Mouse (Mus musculus) heart, embryonic 14.5 days (tissue): Measurements from ENCODE around the gene Cxcr5. TPM values are rescaled to one million over a fixed set of nuclear protein-coding genes. Genes with fewer than 3 reads are reported as not detected.
A peak's percentile ranks its signal among the peaks of the same experiment; 100 is the strongest.

Experiments used
- ATAC-seq: fragments of 200-750 bp; cut with Nextera tagmentation; 2 replicates; pipeline ENCODE4 v1.8.0; 2017; ENCODE audit warnings: low read depth, moderate TSS enrichment; ENCODE audit not compliant: insufficient number of reproducible peaks, insufficient read depth, low FRiP score
- H3K27ac ChIP-seq, 2 experiments: fragments of 200-500 bp in 1 of 2; fragments of 300-500 bp in 1 of 2; sonication (generic) in 1 of 2; replicated peaks in 1 of 2; 2 replicates each; pipeline ENCODE4 v1.5.1; 2012 to 2014; ENCODE audit warnings: low read depth in 2 of 2, low read length in 2 of 2, control low read depth in 1 of 2, mild to moderate bottlenecking in 1 of 2, mixed read lengths in 1 of 2; ENCODE audit not compliant: control insufficient read depth in 1 of 2, insufficient read depth in 1 of 2
- H3K27me3 ChIP-seq: fragments of 300-500 bp; sonication (generic); 2 replicates; pipeline ENCODE4 v1.6.1; 2014; ENCODE audit warnings: mild to moderate bottlenecking, low read length, control low read depth; ENCODE audit not compliant: control insufficient read depth, insufficient read depth
- H3K36me3 ChIP-seq: fragments of 300-500 bp; sonication (generic); 2 replicates; pipeline ENCODE4 v1.6.1; 2014; ENCODE audit warnings: mild to moderate bottlenecking, control low read depth, low read length, mixed read lengths; ENCODE audit not compliant: control insufficient read depth, insufficient read depth
- H3K4me1 ChIP-seq, 2 experiments: fragments of 200-500 bp in 1 of 2; fragments of 300-500 bp in 1 of 2; sonication (generic) in 1 of 2; 2 replicates each; pipeline ENCODE4 v1.6.1; 2012 to 2014; ENCODE audit warnings: low read length in 2 of 2, control low read depth in 1 of 2, mixed read lengths in 1 of 2; ENCODE audit not compliant: control insufficient read depth in 2 of 2, insufficient read depth in 2 of 2
- H3K4me2 ChIP-seq: fragments of 300-500 bp; sonication (generic); 2 replicates; pipeline ENCODE4 v1.6.1; 2014; ENCODE audit warnings: mild to moderate bottlenecking, low read length
- H3K4me3 ChIP-seq, 2 experiments: fragments of 200-500 bp in 1 of 2; fragments of 300-500 bp in 1 of 2; sonication (generic) in 1 of 2; 2 replicates each; pipeline ENCODE4 v1.5.1; 2012 to 2014; ENCODE audit warnings: low read length in 2 of 2, mild to moderate bottlenecking in 2 of 2, control low read depth in 1 of 2, low read depth in 1 of 2, moderate library complexity in 1 of 2; ENCODE audit not compliant: control insufficient read depth in 1 of 2, insufficient read depth in 1 of 2
- H3K9ac ChIP-seq: fragments of 300-500 bp; sonication (generic); 2 replicates; pipeline ENCODE4 v1.6.1; 2014; ENCODE audit warnings: mild to moderate bottlenecking, low read length
- H3K9me3 ChIP-seq: fragments of 300-500 bp; sonication (generic); 2 replicates; pipeline ENCODE4 v1.6.1; 2016; ENCODE audit warnings: low read length, control low read depth; ENCODE audit not compliant: control insufficient read depth
- WGBS: fragments of 180-500 bp; shearing (Covaris S2); extraction: QIAGEN DNeasy Blood & Tissue Kit; methylation state at CpG from one replicate; pipeline ENCODE4 v1.1.7; 2014; 5-methylcytosine and 5-hydroxymethylcytosine counted together
- polyA plus RNA-seq: library from polyadenylated mRNA; unstranded; fragments of >200 nt; fragmentation: Nextera tagmentation; extraction: Ambion mirVana; gene quantifications from 2 replicates; pipeline ENCODE4 v1.2.1, GENCODE M21; 2014

Cxcr5 gene
- polyA plus RNA-seq, 1 experiment from 2014 or later, result not detected

DNA sequence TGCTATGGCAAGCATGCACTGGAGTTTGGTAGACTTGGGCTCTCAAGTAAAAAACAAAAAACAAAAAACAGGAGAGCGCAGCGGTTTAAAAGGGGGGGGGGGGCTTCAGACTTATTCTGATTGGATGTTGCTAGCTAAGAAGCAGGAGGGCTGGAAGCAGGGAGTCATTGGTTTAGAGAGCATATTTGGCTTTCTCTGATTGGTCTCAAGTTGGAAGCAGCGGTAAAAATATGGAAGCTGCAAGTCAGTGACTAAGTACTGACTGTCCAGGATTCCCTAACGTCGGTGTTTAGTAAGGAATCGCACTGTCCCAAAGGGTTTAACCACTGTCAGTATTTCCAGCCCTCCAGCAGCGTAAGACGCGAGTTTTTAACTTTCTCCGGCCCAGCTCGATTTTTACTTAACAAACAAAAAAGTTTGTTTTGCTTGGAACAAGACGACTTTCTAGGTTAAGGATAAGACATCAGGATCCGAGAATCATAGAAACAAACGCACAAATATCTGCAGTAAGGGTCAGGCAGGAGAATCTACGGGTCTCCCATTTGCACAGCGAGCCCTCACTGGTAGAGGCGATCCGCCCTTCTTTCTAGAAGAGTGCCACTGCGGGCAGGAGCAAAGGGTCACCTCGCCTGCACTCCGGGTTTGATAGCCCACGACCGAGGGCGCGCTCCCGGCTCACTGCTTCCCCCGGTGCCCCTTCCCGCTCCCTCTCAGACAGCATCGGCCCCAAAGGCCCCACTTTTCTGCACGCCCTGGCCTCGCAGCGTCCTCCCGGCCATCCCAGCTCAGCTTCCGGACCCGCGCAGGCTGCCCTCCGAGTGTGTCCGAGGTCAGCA lies 42.0 kb upstream of the Cxcr5 start:
- no peaks in the 10 kb centered on the region for H3K9me3 ChIP-seq
- peak overlapping the region; percentile 100 for H3K9ac ChIP-seq
- WGBS, result under 1% methylated on average over 38 of the region's 38 CpGs
- H3K4me1 ChIP-seq, result peaks cover 9 to 38% of the 10 kb centered on the region in 2 experiments
- H3K4me2 ChIP-seq, result peak overlapping the region; percentile 75
- peak; percentile 37 for ATAC-seq
- peaks cover 18% of the 10 kb centered on the region for H3K36me3 ChIP-seq
- peak overlapping the region; percentile 88 to 99 for H3K4me3 ChIP-seq
- peak overlapping the region; percentile 96 to 99 for H3K27ac ChIP-seq
- H3K27me3 ChIP-seq, result no peaks in the 10 kb centered on the region

DNA sequence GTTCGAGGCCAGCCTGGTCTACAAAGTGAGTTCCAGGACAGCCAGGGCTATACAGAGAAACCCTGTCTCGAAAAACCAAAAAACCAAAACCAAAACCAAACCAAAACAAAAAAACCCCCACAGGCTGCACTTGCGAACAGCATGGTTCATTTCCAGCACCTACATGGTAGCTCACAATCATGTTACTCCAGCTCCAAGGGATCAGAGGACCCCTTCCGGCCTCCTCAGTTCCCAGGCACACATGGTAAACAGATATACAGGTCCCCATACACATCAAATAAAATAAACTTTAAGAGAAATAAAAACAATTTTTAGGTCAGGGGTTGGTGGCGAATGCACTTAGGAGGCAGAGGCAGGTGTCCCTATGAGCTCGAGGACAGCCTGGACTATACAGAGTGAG lies 41.1 kb upstream of the Cxcr5 start:
- peak overlapping the region; percentile 1 to 99; a peak in 3 of 4 replicates for H3K4me3 ChIP-seq
- peak overlapping the region; percentile 61 for H3K9ac ChIP-seq
- peak overlapping the region; percentile 21 to 99; a peak in 3 of 4 replicates for H3K27ac ChIP-seq
- H3K4me2 ChIP-seq, result peak overlapping the region; percentile 75
- no peak for ATAC-seq
- H3K4me1 ChIP-seq, result peaks cover 9 to 34% of the 10 kb centered on the region in 2 experiments
- H3K27me3 ChIP-seq, result no peaks in the 10 kb centered on the region
- WGBS, result 68% methylated on average over 6 of the region's 6 CpGs
- H3K36me3 ChIP-seq, result peaks cover 9% of the 10 kb centered on the region
- no peaks in the 10 kb centered on the region for H3K9me3 ChIP-seq

DNA sequence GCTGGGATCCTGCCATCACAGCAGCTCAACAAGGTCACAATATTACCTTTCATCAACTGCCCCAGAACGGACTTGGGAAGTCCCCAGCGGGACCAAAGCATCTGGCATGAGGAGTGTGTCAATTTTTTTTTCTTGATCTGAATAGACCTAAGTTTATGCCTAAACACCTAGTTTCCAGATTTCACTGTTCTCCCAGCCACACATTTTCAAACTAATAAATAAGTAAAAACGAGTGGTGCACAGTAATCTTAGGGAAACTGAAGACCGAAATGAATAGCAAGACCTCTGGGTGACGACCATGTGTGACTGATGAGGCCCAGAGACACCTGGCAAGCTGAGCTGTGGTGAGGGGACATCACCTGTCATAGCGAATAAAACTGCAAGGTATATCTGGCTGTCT lies 39.1 kb upstream of the Cxcr5 start:
- 76% methylated on average over 6 of the region's 6 CpGs for WGBS

DNA sequence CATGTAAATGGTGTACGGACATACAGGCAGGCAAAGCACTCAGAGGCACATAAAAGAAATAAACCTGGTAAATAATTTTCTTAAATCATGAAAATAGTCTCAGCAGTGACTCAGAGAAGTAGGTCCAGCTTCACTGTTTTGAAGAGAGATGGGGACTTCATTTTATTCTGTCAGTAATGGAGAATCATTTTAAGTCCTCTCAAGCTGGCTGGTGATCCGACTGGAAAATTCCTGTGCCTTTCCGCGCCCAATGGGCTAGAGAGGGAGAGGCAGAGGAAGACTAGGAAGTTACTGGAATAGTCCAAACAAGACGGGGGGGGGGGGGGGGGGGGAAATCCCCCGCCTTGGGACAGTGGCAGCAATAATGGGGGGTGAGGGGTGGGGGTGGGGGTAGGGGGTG lies 37.9 kb upstream of the Cxcr5 start:
- H3K4me2 ChIP-seq, result peak overlapping the region; percentile 74
- no peaks in the 10 kb centered on the region for H3K36me3 ChIP-seq
- H3K4me3 ChIP-seq, result peak overlapping the region; percentile 18 to 26; a peak in 3 of 4 replicates
- peak overlapping the region; percentile 61 for H3K9ac ChIP-seq
- WGBS, result 11% methylated on average over 5 of the region's 6 CpGs
- no peak overlapping the region for H3K27ac ChIP-seq
- peaks cover 9 to 24% of the 10 kb centered on the region in 2 experiments for H3K4me1 ChIP-seq
- no peaks in the 10 kb centered on the region for H3K27me3 ChIP-seq
- ATAC-seq, result no peak
- no peaks in the 10 kb centered on the region for H3K9me3 ChIP-seq

More for the DNA sequence above, 39.1 kb upstream of the Cxcr5 start:
- Histone ChIP-seq H3K27me3 (no peaks in the 10 kb centered on the region), H3K9ac (no peak overlapping the region), H3K4me1 (peaks cover 9 to 24% of the 10 kb centered on the region in 2 experiments), H3K4me3 (no peak overlapping the region), H3K27ac (no peak overlapping the region), H3K4me2 (no peak overlapping the region), H3K9me3 (no peaks in the 10 kb centered on the region), H3K36me3 (no peaks in the 10 kb centered on the region)
- no peak for ATAC-seq

DNA sequence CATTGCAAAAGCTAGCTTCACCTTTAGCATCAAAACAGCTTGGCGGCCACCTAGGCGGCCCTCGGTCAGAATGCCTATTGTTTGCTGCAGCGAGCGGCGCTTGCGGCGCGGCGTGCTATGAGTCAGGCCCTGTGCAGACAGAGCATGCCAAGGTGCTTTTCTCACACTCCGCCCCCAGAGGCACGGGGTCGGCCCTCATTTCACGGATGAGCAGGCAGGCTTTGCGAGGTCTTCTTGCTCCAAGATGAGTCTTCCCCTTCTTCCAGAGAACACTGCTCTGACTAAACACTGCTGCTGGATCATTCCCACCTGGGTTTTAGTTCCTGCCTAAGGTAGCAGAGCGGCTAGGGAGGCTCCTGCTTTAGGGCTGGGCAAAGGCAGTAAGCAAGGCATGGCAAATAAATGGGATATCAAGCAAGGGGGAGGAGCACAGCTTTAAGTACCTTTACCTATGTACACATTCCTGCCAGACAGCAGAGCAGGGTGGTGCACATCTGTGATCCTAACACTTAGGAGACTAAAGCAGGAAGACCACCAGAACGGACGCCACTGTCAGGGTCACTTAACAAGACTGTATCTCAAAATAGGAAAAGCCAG lies 37.3 kb upstream of the Cxcr5 start:
- H3K4me2 ChIP-seq, result peak overlapping the region; percentile 74
- H3K9me3 ChIP-seq, result no peaks in the 10 kb centered on the region
- peak overlapping the region; percentile 61 for H3K9ac ChIP-seq
- H3K4me1 ChIP-seq, result peaks cover 9 to 24% of the 10 kb centered on the region in 2 experiments
- WGBS, result 3% methylated on average over 18 of the region's 18 CpGs
- H3K4me3 ChIP-seq, result peak overlapping the region; percentile 26 to 33
- H3K27ac ChIP-seq, result 0 out of 4 replicates have a peak overlapping the region, but pooled peaks have one; percentile 2 to 28
- no peaks in the 10 kb centered on the region for H3K36me3 ChIP-seq
- ATAC-seq, result no peak
- H3K27me3 ChIP-seq, result no peaks in the 10 kb centered on the region

DNA sequence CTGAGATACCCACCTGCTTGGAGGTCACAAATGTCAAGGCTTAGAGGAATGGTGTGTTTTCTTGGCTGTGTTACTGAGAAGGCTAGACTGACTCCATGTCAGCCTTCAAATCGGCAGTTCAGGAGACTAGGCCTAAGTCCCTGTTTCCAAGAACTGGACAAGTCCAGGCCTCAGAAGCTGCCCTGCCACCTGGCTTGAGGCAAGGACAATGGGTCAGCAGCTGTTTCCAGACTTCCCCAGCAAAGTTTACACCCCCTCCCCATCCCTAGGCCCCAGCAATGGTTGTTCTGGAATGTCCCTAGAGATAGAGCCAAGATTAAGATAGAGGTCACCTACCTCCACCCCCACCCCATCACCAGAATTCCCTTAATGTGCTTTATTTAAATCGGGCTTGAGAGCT lies 36.1 kb upstream of the Cxcr5 start:
- Histone ChIP-seq H3K9me3 (no peaks in the 10 kb centered on the region), H3K9ac (no peak overlapping the region), H3K36me3 (no peaks in the 10 kb centered on the region), H3K4me3 (no peak overlapping the region), H3K4me1 (peaks cover 8 to 20% of the 10 kb centered on the region in 2 experiments), H3K4me2 (no peak overlapping the region), H3K27me3 (no peaks in the 10 kb centered on the region), H3K27ac (no peak overlapping the region)
- ATAC-seq, result no peak
- WGBS, result 83% methylated on average over 2 of the region's 2 CpGs

DNA sequence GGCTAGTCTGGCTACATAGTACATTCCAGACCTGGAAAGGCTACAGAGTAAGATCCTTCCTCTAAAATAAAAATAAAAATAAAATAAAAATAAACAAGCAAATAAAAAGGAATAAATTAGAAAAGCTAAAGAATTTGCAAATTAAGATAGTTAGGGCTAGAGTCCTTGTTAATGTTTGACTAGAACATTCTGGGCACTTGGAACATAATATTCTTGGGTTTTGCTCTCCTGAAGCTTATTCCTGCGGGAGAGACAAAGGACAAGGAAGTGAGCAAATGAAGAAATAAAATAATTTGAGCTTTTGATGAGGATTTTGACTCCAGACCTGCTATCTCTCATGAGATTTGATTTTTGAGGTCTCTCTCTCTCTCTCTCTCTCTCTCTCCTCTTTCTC lies 33.9 kb upstream of the Cxcr5 start:
- no peak overlapping the region for H3K9ac ChIP-seq
- 82% methylated on average over 1 of the region's 1 CpGs for WGBS

More for the DNA sequence above, 33.9 kb upstream of the Cxcr5 start:
- H3K27ac ChIP-seq, result no peak overlapping the region
- no peaks in the 10 kb centered on the region for H3K27me3 ChIP-seq
- H3K9me3 ChIP-seq, result no peaks in the 10 kb centered on the region
- no peaks in the 10 kb centered on the region for H3K36me3 ChIP-seq
- no peak for ATAC-seq
- no peak overlapping the region for H3K4me3 ChIP-seq
- peaks cover 8 to 18% of the 10 kb centered on the region in 2 experiments for H3K4me1 ChIP-seq
- no peak overlapping the region for H3K4me2 ChIP-seq
